Mouse (Mus musculus): ENCODE measurements around the gene Zbtb25. TPM values are rescaled to one million over a fixed set of nuclear protein-coding genes. Genes with fewer than 3 reads are reported as not detected.

Zbtb25 gene
- total RNA-seq (2012; rRNA removed) = 5.1 and 5.5 TPM in 2 replicates
- polyA plus RNA-seq (2012; ENCODE audit: insufficient read depth in 1 of 2, insufficient read length in 2 of 2, low read depth in 1 of 2, low replicate concordance in 2 of 2, missing spikeins in 1 of 2) = 10 to 100 TPM in 1 of 2 experiments, not detected in 1; 12.3 TPM

GRCm38 (mm10) chr12:76369206-76369977 lies at the start of gene Zbtb25:
TSS of gene Zbtb25 (minus strand) at chr12:76369602.
- Histone ChIP-seq H3K4me1 (ENCODE audit: control insufficient read depth in 1 of 2, insufficient read depth in 2 of 2, low read length in 2 of 2) (peaks cover 26 to 35% of the 10 kb centered on the region in 2 experiments), H3K4me3 (ENCODE audit: control insufficient read depth in 1 of 2, insufficient read depth in 1 of 2, low read depth in 2 of 2, low read length in 2 of 2) (peak within 1 kb of the TSS; percentile 87 to 94), H3K27ac (ENCODE audit: control insufficient read depth, low read depth, low read length) (peak within 1 kb of the TSS; percentile 97), H3K9me3 (replicated peaks; ENCODE audit: insufficient read depth, low read length) (no peaks in the 10 kb centered on the region), H3K9ac (ENCODE audit: control insufficient read depth, low read depth, low read length, poor library complexity, severe bottlenecking) (peak within 1 kb of the TSS; percentile 100), H3K27me3 (ENCODE audit: control insufficient read depth in 1 of 2, insufficient read depth in 2 of 2, low read length in 2 of 2) (no peaks in the 10 kb centered on the region), H3K36me3 (ENCODE audit: control insufficient read depth in 1 of 2, insufficient read depth in 2 of 2, low read length in 2 of 2) (peaks cover 0 to 46% of the 10 kb centered on the region in 2 experiments; a peak in 2 of 4 replicates), H3K79me2 (ENCODE audit: control insufficient read depth, insufficient read depth, low read length, poor library complexity) (peaks cover 81% of the 10 kb centered on the region)
- TF ChIP-seq RAD21 (IDR thresholded peaks at IDR 0.05; ENCODE audit: low read depth, low read length) (no peak), MXI1 (IDR thresholded peaks at IDR 0.05; ENCODE audit: low read depth, low read length) (peak; percentile 74), TAL1 (IDR thresholded peaks at IDR 0.05; ENCODE audit: low read length) (no peak), POLR2AphosphoS2 (IDR thresholded peaks at IDR 0.05; ENCODE audit: low read length) (no peak), RCOR1 (IDR thresholded peaks at IDR 0.05; ENCODE audit: low read depth, low read length) (no peak), TCF12 (IDR thresholded peaks at IDR 0.05; ENCODE audit: low read depth, low read length) (no peak), NELFE (IDR thresholded peaks at IDR 0.05; ENCODE audit: low read depth, low read length) (peak; percentile 66), HCFC1 (IDR thresholded peaks at IDR 0.05; ENCODE audit: low read depth, low read length) (0 out of 2 replicates have a peak, but pooled peaks have one; percentile 8), ELF1 (IDR thresholded peaks at IDR 0.05; ENCODE audit: low read depth, low read length) (0 out of 2 replicates have a peak, but pooled peaks have one; percentile 19), MAFK (IDR thresholded peaks at IDR 0.05; ENCODE audit: borderline replicate concordance, low read depth, low read length) (no peak), MAZ (IDR thresholded peaks at IDR 0.05; ENCODE audit: low read depth, low read length) (peak; percentile 49; the same call in 1 of the 2 replicates), ZNF384 (IDR thresholded peaks at IDR 0.05; ENCODE audit: low read depth, low read length) (peak; percentile 83), POLR2A (IDR thresholded peaks at IDR 0.05; ENCODE audit: control insufficient read depth in 1 of 2, insufficient read depth in 1 of 2, low read depth in 1 of 2, low read length in 2 of 2, poor library complexity in 1 of 2) (peak; percentile 64 to 86; a peak in 2 of 4 replicates), EP300 (IDR thresholded peaks at IDR 0.05; ENCODE audit: low read depth in 1 of 2, low read length in 2 of 2) (peak in 1 of 2 experiments; percentile 4; a peak in 1 of 4 replicates), CTCF (IDR thresholded peaks at IDR 0.05 in 2 of 3, conservative IDR thresholded peaks at IDR 0.05 in 1 of 3; ENCODE audit: control insufficient read depth in 1 of 3, insufficient read depth in 1 of 3, low read depth in 2 of 3, low read length in 3 of 3, poor library complexity in 1 of 3, severe bottlenecking in 1 of 3) (0 out of 6 replicates have a peak, but pooled peaks of 1 of the 3 experiments have one; percentile 0), USF2 (IDR thresholded peaks at IDR 0.05; ENCODE audit: borderline replicate concordance in 1 of 2, insufficient read depth in 1 of 2, low read depth in 1 of 2, low read length in 2 of 2) (no peak), USF1 (IDR thresholded peaks at IDR 0.05; ENCODE audit: low read depth, low read length) (peak; percentile 88), KAT2A (conservative IDR thresholded peaks at IDR 0.05; ENCODE audit: low read depth, low read length) (0 out of 2 replicates have a peak, but pooled peaks have one; percentile 1), MAX (IDR thresholded peaks at IDR 0.05; ENCODE audit: low read length) (peak; percentile 87), CHD1 (IDR thresholded peaks at IDR 0.05; ENCODE audit: low read depth, low read length) (peak; percentile 97), ZMIZ1 (IDR thresholded peaks at IDR 0.05; ENCODE audit: low read depth, low read length) (no peak), NRF1 (IDR thresholded peaks at IDR 0.05; ENCODE audit: insufficient read depth, low read depth, low read length, poor library complexity, severe bottlenecking) (peak; percentile 57), E2F4 (IDR thresholded peaks at IDR 0.05; ENCODE audit: borderline replicate concordance, low read depth, low read length) (no peak; the same call in 1 of the 2 replicates)
- peak; percentile 82 for DNase-seq (ENCODE audit: low read depth, low spot score)
